Comparison of ENCODE assay signal across 17 mouse cellular contexts in the genomic region with DNA sequence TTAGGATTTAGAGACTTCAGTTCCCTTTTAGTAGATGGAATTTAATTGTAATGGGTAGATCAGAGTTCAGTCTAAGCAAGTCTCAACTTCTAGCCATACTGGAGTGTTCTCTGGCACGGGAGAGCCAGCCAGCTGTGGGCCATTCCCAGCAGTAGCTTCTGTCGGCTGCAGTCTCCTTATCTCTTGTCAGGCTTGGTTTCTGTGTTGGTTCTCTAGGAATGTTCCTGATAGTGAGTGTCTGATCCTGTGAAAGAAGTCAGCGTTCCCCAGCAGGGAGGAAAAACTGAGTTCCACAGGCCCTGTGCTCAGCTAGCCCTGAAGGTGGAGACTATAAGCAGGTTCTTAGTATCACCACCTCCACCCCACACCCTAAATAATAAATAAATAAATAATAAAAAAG.
A peak's percentile ranks its signal among the peaks of the same experiment; 100 is the strongest.
DNase-seq lines count a peak whose midpoint lies in the region; ATAC-seq and TF ChIP-seq lines count a peak whose summit lies in the region.
"Had no signal": no experiment of that assay in that cellular context is flagged by ENCODE, and none has a peak within 500 bp of the region (broad histone marks: within the 10 kb centered on the region; RNA-seq: fewer than 3 reads in every experiment).

No protein-coding gene starts in this region.

- intact Hi-C loops in heart, adult 2 months (cut with DNase I): no loop called here
- intact Hi-C loops in heart, postnatal 25 days (cut with DNase I): no loop called here

- no peaks in the 10 kb centered on the region for H3K9me3 ChIP-seq in stomach, embryonic 15.5 days
- H3K9me3 ChIP-seq in stomach, postnatal 0 days (ENCODE audit: control insufficient read depth, low read length): no peaks in the 10 kb centered on the region
- H3K9me3 ChIP-seq in lung, embryonic 16.5 days (ENCODE audit: control insufficient read depth, low read length): no peaks in the 10 kb centered on the region
- H3K9me3 ChIP-seq: embryonic facial prominence, embryonic 12.5 days; hindbrain, embryonic 15.5 days; limb, embryonic 12.5 days; midbrain, embryonic 13.5 days had no signal

- TF ChIP-seq EP300 in heart, adult 2 months (IDR thresholded peaks at IDR 0.05; ENCODE audit: insufficient read depth, low read depth, low read length): no peak
- TF ChIP-seq EP300 in stomach, postnatal 0 days (optimal IDR thresholded peaks at IDR 0.05): no peak

- no peaks in the 10 kb centered on the region for H3K79me2 ChIP-seq in heart, adult 2 months (replicated peaks; ENCODE audit: control insufficient read depth, insufficient read depth, low read length)

- TF ChIP-seq POLR2A in heart, adult 2 months (IDR thresholded peaks at IDR 0.05; ENCODE audit: insufficient read depth, low read depth, low read length): no peak

- H3K27me3 ChIP-seq in heart, adult 2 months (ENCODE audit: control insufficient read depth, insufficient read depth, low read length): no peaks in the 10 kb centered on the region
- no peaks in the 10 kb centered on the region for H3K27me3 ChIP-seq in stomach, embryonic 15.5 days (replicated peaks)
- no peaks in the 10 kb centered on the region for H3K27me3 ChIP-seq in stomach, postnatal 0 days (ENCODE audit: control insufficient read depth, insufficient read depth, low read length)
- no peaks in the 10 kb centered on the region for H3K27me3 ChIP-seq in lung, embryonic 16.5 days (ENCODE audit: control insufficient read depth, insufficient read depth, low read depth, low read length)
- H3K27me3 ChIP-seq: embryonic facial prominence, embryonic 12.5 days; hindbrain, embryonic 15.5 days; limb, embryonic 12.5 days; midbrain, embryonic 13.5 days had no signal

- no peak for DNase-seq in heart, adult 2 months
- DNase-seq in heart, postnatal 25 days (ENCODE audit: low spot score): no peak
- no peak for DNase-seq in stomach, postnatal 0 days (ENCODE audit: low spot score)
- DNase-seq in adrenal gland, adult 2 months: no peak
- no peak for DNase-seq in urinary bladder, postnatal 10 days (ENCODE audit: low spot score)
- no peak for DNase-seq in adrenal gland, postnatal 14 days
- DNase-seq: cerebellum, postnatal 36 days; kidney, adult 9 months; thymus, postnatal 4 days had no signal

- no peak overlapping the region for H3K4me2 ChIP-seq in stomach, embryonic 15.5 days
- H3K4me2 ChIP-seq in stomach, postnatal 0 days (replicated peaks; ENCODE audit: low read depth): no peak overlapping the region
- H3K4me2 ChIP-seq in lung, embryonic 16.5 days (ENCODE audit: low read depth, low read length): no peak overlapping the region
- H3K4me2 ChIP-seq: embryonic facial prominence, embryonic 12.5 days; hindbrain, embryonic 15.5 days; limb, embryonic 12.5 days; midbrain, embryonic 13.5 days had no signal

- WGBS in heart, adult 2 months: 22% methylated on average over 3 of the region's 3 CpGs
- WGBS in stomach, embryonic 15.5 days: 29% methylated on average over 3 of the region's 3 CpGs
- 25% methylated on average over 3 of the region's 3 CpGs for WGBS in stomach, postnatal 0 days
- WGBS in lung, embryonic 16.5 days: 16% methylated on average over 3 of the region's 3 CpGs

- no peak overlapping the region for H3K9ac ChIP-seq in heart, adult 2 months (ENCODE audit: low read depth, low read length)
- no peak overlapping the region for H3K9ac ChIP-seq in stomach, embryonic 15.5 days
- H3K9ac ChIP-seq in stomach, postnatal 0 days (ENCODE audit: low read length): no peak overlapping the region
- no peak overlapping the region for H3K9ac ChIP-seq in lung, embryonic 16.5 days (ENCODE audit: low read length)
- H3K9ac ChIP-seq: embryonic facial prominence, embryonic 12.5 days; hindbrain, embryonic 15.5 days; limb, embryonic 12.5 days; midbrain, embryonic 13.5 days had no signal

- peak overlapping the region; percentile 23 for H3K27ac ChIP-seq in heart, adult 2 months
- peak overlapping the region; percentile 0; the same call in 1 of the 2 replicates for H3K27ac ChIP-seq in stomach, embryonic 15.5 days
- no peak overlapping the region for H3K27ac ChIP-seq in stomach, postnatal 0 days (replicated peaks)
- H3K27ac ChIP-seq in lung, embryonic 16.5 days (ENCODE audit: low read length): peak overlapping the region; percentile 11; the same call in 1 of the 2 replicates
- H3K27ac ChIP-seq: embryonic facial prominence, embryonic 12.5 days; hindbrain, embryonic 15.5 days; left cerebral cortex, adult 2 months; limb, embryonic 12.5 days; macrophage; midbrain, embryonic 13.5 days had no signal

- H3K4me3 ChIP-seq in heart, adult 2 months: no peak overlapping the region
- H3K4me3 ChIP-seq in stomach, embryonic 15.5 days (replicated peaks): no peak overlapping the region
- H3K4me3 ChIP-seq in stomach, postnatal 0 days (ENCODE audit: low read depth, low read length): no peak overlapping the region
- no peak overlapping the region for H3K4me3 ChIP-seq in lung, embryonic 16.5 days (ENCODE audit: low read length)
- H3K4me3 ChIP-seq: embryonic facial prominence, embryonic 12.5 days; hindbrain, embryonic 15.5 days; left cerebral cortex, adult 2 months; limb, embryonic 12.5 days; midbrain, embryonic 13.5 days had no signal

- ATAC-seq in stomach, embryonic 15.5 days (ENCODE audit: insufficient read depth, low FRiP score, low read depth): peak; percentile 61; the same call in 1 of the 2 replicates
- ATAC-seq in stomach, postnatal 0 days (ENCODE audit: low FRiP score, low TSS enrichment): no peak
- peak; percentile 85 for ATAC-seq in lung, embryonic 16.5 days (ENCODE audit: low read depth)
- ATAC-seq: midbrain, embryonic 13.5 days had no signal

- no peaks in the 10 kb centered on the region for H3K36me3 ChIP-seq in heart, adult 2 months (ENCODE audit: control insufficient read depth, insufficient read depth, low read length)
- H3K36me3 ChIP-seq in stomach, embryonic 15.5 days: no peaks in the 10 kb centered on the region
- H3K36me3 ChIP-seq in stomach, postnatal 0 days (ENCODE audit: control insufficient read depth, insufficient read depth, low read length): no peaks in the 10 kb centered on the region
- no peaks in the 10 kb centered on the region for H3K36me3 ChIP-seq in lung, embryonic 16.5 days (ENCODE audit: control insufficient read depth, insufficient read depth, low read length)
- H3K36me3 ChIP-seq: embryonic facial prominence, embryonic 12.5 days; hindbrain, embryonic 15.5 days; limb, embryonic 12.5 days; midbrain, embryonic 13.5 days had no signal

- peaks cover 20% of the 10 kb centered on the region for H3K4me1 ChIP-seq in heart, adult 2 months (ENCODE audit: control insufficient read depth, insufficient read depth, low read length)
- peaks cover 19% of the 10 kb centered on the region for H3K4me1 ChIP-seq in stomach, embryonic 15.5 days
- H3K4me1 ChIP-seq in stomach, postnatal 0 days (replicated peaks; ENCODE audit: control insufficient read depth, insufficient read depth): 0 out of 2 replicates have a peak, but pooled peaks cover 5% of the 10 kb centered on the region
- H3K4me1 ChIP-seq in lung, embryonic 16.5 days (replicated peaks; ENCODE audit: control insufficient read depth, insufficient read depth, low read length): peaks cover 39% of the 10 kb centered on the region
- H3K4me1 ChIP-seq: hindbrain, embryonic 15.5 days had no signal

- no peak for TF ChIP-seq CTCF in heart, adult 2 months (IDR thresholded peaks at IDR 0.05)
- no peak for TF ChIP-seq CTCF in stomach, postnatal 0 days (IDR thresholded peaks at IDR 0.05; ENCODE audit: low read depth)
